Mouse (Mus musculus): ENCODE results near the gene Pih1d3. TPM values are rescaled to one million over a fixed set of nuclear protein-coding genes. Genes with fewer than 3 reads are reported as not detected.

Gene Pih1d3
- polyA plus RNA-seq, 1 experiment from 2014 or later = not detected

- Histone ChIP-seq H3K9ac (no peak overlapping the region), H3K27me3 (no peaks in the 10 kb centered on the region), H3K4me1 (no peaks in the 10 kb centered on the region), H3K9me3 (no peaks in the 10 kb centered on the region), H3K4me3 (no peak overlapping the region), H3K36me3 (no peaks in the 10 kb centered on the region), H3K27ac (no peak overlapping the region), H3K4me2 (no peak overlapping the region)
- WGBS = 94% methylated on average over 4 of the region's 4 CpGs
- ATAC-seq (ENCODE audit: insufficient number of reproducible peaks, insufficient read depth, low FRiP score, low TSS enrichment, low read depth) = no peak
Observed at GRCm38 (mm10) chr1:31220599-31221250, 1.9 kb upstream of the Pih1d3 start.

- Histone ChIP-seq H3K4me1 (no peaks in the 10 kb centered on the region), H3K36me3 (no peaks in the 10 kb centered on the region), H3K9me3 (no peaks in the 10 kb centered on the region), H3K27me3 (no peaks in the 10 kb centered on the region), H3K9ac (no peak overlapping the region), H3K27ac (no peak overlapping the region), H3K4me3 (no peak overlapping the region), H3K4me2 (no peak overlapping the region)
- ATAC-seq (ENCODE audit: insufficient number of reproducible peaks, insufficient read depth, low FRiP score, low TSS enrichment, low read depth) = no peak
Observed at GRCm38 (mm10) chr1:31233319-31234036, 10.8 kb downstream of the Pih1d3 start.

GRCm38 (mm10) chr1:31260218-31260923, 37.7 kb downstream of the Pih1d3 start:
- H3K27me3 ChIP-seq = no peaks in the 10 kb centered on the region
- H3K4me1 ChIP-seq = no peaks in the 10 kb centered on the region
- H3K9me3 ChIP-seq = no peaks in the 10 kb centered on the region
- ATAC-seq (ENCODE audit: insufficient number of reproducible peaks, insufficient read depth, low FRiP score, low TSS enrichment, low read depth) = no peak
- no peak overlapping the region for H3K9ac ChIP-seq
- H3K36me3 ChIP-seq = no peaks in the 10 kb centered on the region
- no peak overlapping the region for H3K4me3 ChIP-seq
- 74% methylated on average over 10 of the region's 10 CpGs for WGBS
- no peak overlapping the region for H3K27ac ChIP-seq
- no peak overlapping the region for H3K4me2 ChIP-seq

Other genes with a start within 250 kb of the Pih1d3 start
- not detected in 2 replicates for gene AC153137.1, start 244.9 kb upstream of the Pih1d3 start, polyA plus RNA-seq (2015; fragmentation: Nextera tagmentation; extraction: Ambion mirVana)
- not detected in 2 replicates for gene Lgsn, start 46.4 kb upstream of the Pih1d3 start, polyA plus RNA-seq (2015; fragmentation: Nextera tagmentation; extraction: Ambion mirVana)
- gene 4931428L18Rik, start 154 bp upstream of the Pih1d3 start, polyA plus RNA-seq (2015; fragmentation: Nextera tagmentation; extraction: Ambion mirVana) = not detected in 2 replicates

All from embryonic facial prominence, embryonic 13.5 days (tissue).